Mouse (Mus musculus) hindbrain, embryonic 16.5 days (tissue): ENCODE measurements at regions not wholly inside any gene's neighbourhood (a gene's known extent, or its start where the extent isn't known, plus 50 kb on each side); places are given as distances from the start of the nearest gene placed in this dataset.
A peak's percentile ranks its signal among the peaks of the same experiment; 100 is the strongest.
"Not testable (repeated sequence)": the region's sequence is repeated elsewhere in the genome, so short reads cannot be mapped to it uniquely, and the experiment has no call there.

ENCODE experiments used
- ATAC-seq: fragments of 200-750 bp; cut with Nextera tagmentation; 2 replicates; pipeline ENCODE4 v1.8.0; 2017; ENCODE audit warnings: moderate TSS enrichment, moderate library complexity
- H3K27ac ChIP-seq: fragments of 300-500 bp; sonication (generic); 2 replicates; pipeline ENCODE4 v1.5.1; 2014; ENCODE audit warnings: low read depth, mild to moderate bottlenecking, control low read depth, low read length, moderate library complexity
- H3K27me3 ChIP-seq: fragments of 300-500 bp; sonication (generic); replicated peaks from 2 replicates; pipeline ENCODE4 v1.6.1; 2014; ENCODE audit warnings: low read length; ENCODE audit not compliant: control insufficient read depth, insufficient read depth
- H3K36me3 ChIP-seq: fragments of 300-500 bp; sonication (generic); 2 replicates; pipeline ENCODE4 v1.6.1; 2014; ENCODE audit warnings: mild to moderate bottlenecking, low read length, moderate library complexity, mixed read lengths; ENCODE audit not compliant: control insufficient read depth, insufficient read depth
- H3K4me1 ChIP-seq: fragments of 300-500 bp; sonication (generic); 2 replicates; pipeline ENCODE4 v1.6.1; 2014; ENCODE audit warnings: low read depth, low read length; ENCODE audit not compliant: control insufficient read depth, insufficient read depth
- H3K4me2 ChIP-seq: fragments of 300-500 bp; sonication (generic); 2 replicates; pipeline ENCODE4 v1.6.1; 2014; ENCODE audit warnings: mild to moderate bottlenecking, low read length, control low read depth, moderate library complexity
- H3K4me3 ChIP-seq: fragments of 300-500 bp; sonication (generic); 2 replicates; pipeline ENCODE4 v1.5.1; 2014; ENCODE audit warnings: mild to moderate bottlenecking, low read length, control low read depth, moderate library complexity
- H3K9ac ChIP-seq: fragments of 300-500 bp; sonication (generic); 2 replicates; pipeline ENCODE4 v1.6.1; 2014; ENCODE audit warnings: low read depth, mild to moderate bottlenecking, control low read depth, low read length, moderate library complexity
- H3K9me3 ChIP-seq: fragments of 300-500 bp; sonication (generic); 2 replicates; pipeline ENCODE4 v1.6.1; 2014; ENCODE audit warnings: mild to moderate bottlenecking, low read length, moderate library complexity; ENCODE audit not compliant: control insufficient read depth
- WGBS: fragments of 180-500 bp; shearing (Covaris S2); extraction: QIAGEN DNeasy Blood & Tissue Kit; methylation state at CpG from one replicate; pipeline ENCODE4 v1.1.7; 2014; 5-methylcytosine and 5-hydroxymethylcytosine counted together

- no peak overlapping the region for H3K9ac ChIP-seq
- 93% methylated on average over 2 of the region's 2 CpGs for WGBS
- no peak for ATAC-seq
Observed at GRCm38 (mm10) chr17:82674593-82674992, 540.5 kb upstream of the Pkdcc start.

DNA sequence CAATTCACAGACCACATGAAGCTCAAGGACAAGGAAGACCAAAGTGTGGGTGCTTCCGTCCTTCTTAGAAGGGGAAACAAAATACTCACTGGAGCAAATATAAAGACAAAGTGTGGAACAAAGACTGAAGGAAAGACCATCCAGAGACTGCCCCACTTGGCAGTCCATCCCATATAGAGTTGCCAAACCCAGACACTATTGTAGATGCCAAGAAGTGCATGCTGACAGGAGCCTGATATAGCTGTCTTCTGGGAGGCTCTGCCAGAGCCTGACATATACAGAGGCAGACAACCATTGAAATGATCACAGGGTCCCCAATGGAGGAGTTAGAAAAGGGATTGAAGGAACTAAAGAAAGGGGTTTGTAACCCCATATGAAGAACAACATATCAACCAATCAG, 548.5 kb upstream of the Pkdcc start:
- H3K4me1 ChIP-seq, H3K27ac ChIP-seq, H3K27me3 ChIP-seq, H3K9me3 ChIP-seq, H3K4me2 ChIP-seq, H3K9ac ChIP-seq, H3K36me3 ChIP-seq, H3K4me3 ChIP-seq: not testable (repeated sequence)
- WGBS, result 63% methylated on average over 1 of the region's 1 CpGs
- ATAC-seq, result peak; percentile 72; the same call in 1 of the 2 replicates

More at GRCm38 (mm10) chr17:82674593-82674992, 540.5 kb upstream of the Pkdcc start:
- no peak overlapping the region for H3K27ac ChIP-seq
- H3K36me3 ChIP-seq, result no peaks in the 10 kb centered on the region
- H3K9me3 ChIP-seq, result no peaks in the 10 kb centered on the region
- H3K4me2 ChIP-seq, result no peak overlapping the region
- no peaks in the 10 kb centered on the region for H3K4me1 ChIP-seq
- H3K4me3 ChIP-seq, result no peak overlapping the region
- no peaks in the 10 kb centered on the region for H3K27me3 ChIP-seq

GRCm38 (mm10) chr17:82664352-82664751, 550.7 kb upstream of the Pkdcc start:
- WGBS, result 88% methylated on average over 6 of the region's 6 CpGs

GRCm38 (mm10) chr17:82636459-82637189, 578.5 kb upstream of the Pkdcc start:
- no peak overlapping the region for H3K9ac ChIP-seq
- H3K27me3 ChIP-seq, result no peaks in the 10 kb centered on the region
- no peak overlapping the region for H3K27ac ChIP-seq
- no peaks in the 10 kb centered on the region for H3K4me1 ChIP-seq
- no peaks in the 10 kb centered on the region for H3K36me3 ChIP-seq
- no peak for ATAC-seq
- H3K4me2 ChIP-seq, result no peak overlapping the region
- WGBS, result 83% methylated on average over 1 of the region's 1 CpGs
- no peaks in the 10 kb centered on the region for H3K9me3 ChIP-seq
- H3K4me3 ChIP-seq, result no peak overlapping the region

More at GRCm38 (mm10) chr17:82664352-82664751, 550.7 kb upstream of the Pkdcc start:
- H3K4me3 ChIP-seq, result no peak overlapping the region
- H3K27me3 ChIP-seq, result no peaks in the 10 kb centered on the region
- H3K9me3 ChIP-seq, result no peaks in the 10 kb centered on the region
- H3K36me3 ChIP-seq, result no peaks in the 10 kb centered on the region
- H3K27ac ChIP-seq, result no peak overlapping the region
- no peak overlapping the region for H3K4me2 ChIP-seq
- no peak overlapping the region for H3K9ac ChIP-seq
- no peak for ATAC-seq
- H3K4me1 ChIP-seq, result no peaks in the 10 kb centered on the region

GRCm38 (mm10) chr17:82635849-82636248, 579.2 kb upstream of the Pkdcc start:
- H3K4me2 ChIP-seq, result no peak overlapping the region
- ATAC-seq, result no peak
- no peak overlapping the region for H3K4me3 ChIP-seq
- H3K36me3 ChIP-seq, result no peaks in the 10 kb centered on the region
- 85% methylated on average over 4 of the region's 4 CpGs for WGBS
- H3K27ac ChIP-seq, result no peak overlapping the region
- no peaks in the 10 kb centered on the region for H3K4me1 ChIP-seq
- no peak overlapping the region for H3K9ac ChIP-seq
- H3K27me3 ChIP-seq, result no peaks in the 10 kb centered on the region
- no peaks in the 10 kb centered on the region for H3K9me3 ChIP-seq

- ATAC-seq, result no peak
- Histone ChIP-seq H3K9ac (no peak overlapping the region), H3K27me3 (no peaks in the 10 kb centered on the region), H3K4me3 (no peak overlapping the region), H3K9me3 (no peaks in the 10 kb centered on the region), H3K27ac (no peak overlapping the region), H3K36me3 (no peaks in the 10 kb centered on the region), H3K4me1 (no peaks in the 10 kb centered on the region), H3K4me2 (no peak overlapping the region)
- WGBS, result 67% methylated on average over 3 of the region's 3 CpGs
Observed at GRCm38 (mm10) chr17:82606642-82607175, 608.4 kb upstream of the Pkdcc start.

DNA sequence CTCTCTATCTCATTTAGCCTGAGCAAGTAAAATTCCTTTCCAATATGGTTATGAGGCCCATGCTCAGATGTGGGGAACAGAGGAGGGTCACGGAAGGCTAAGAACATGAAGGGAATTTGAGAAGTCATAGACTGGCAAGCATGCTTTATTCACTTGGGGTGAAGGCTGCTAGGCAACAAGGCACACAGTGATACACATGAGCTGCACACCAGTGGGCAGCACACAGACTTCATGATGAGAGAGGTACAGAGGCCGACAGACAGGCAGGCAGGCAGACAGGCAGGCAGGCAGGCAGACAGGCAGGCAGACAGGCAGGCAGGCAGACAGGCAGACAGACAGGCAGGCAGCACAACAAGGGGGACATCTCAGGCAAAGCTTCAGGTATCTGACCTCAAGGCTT, 631.3 kb upstream of the Pkdcc start:
- Histone ChIP-seq H3K36me3 (no peaks in the 10 kb centered on the region), H3K27me3 (no peaks in the 10 kb centered on the region), H3K9me3 (no peaks in the 10 kb centered on the region), H3K4me3 (no peak overlapping the region), H3K27ac (no peak overlapping the region), H3K4me2 (no peak overlapping the region), H3K4me1 (no peaks in the 10 kb centered on the region), H3K9ac (no peak overlapping the region)
- no peak for ATAC-seq
- WGBS, result 43% methylated on average over 2 of the region's 2 CpGs

DNA sequence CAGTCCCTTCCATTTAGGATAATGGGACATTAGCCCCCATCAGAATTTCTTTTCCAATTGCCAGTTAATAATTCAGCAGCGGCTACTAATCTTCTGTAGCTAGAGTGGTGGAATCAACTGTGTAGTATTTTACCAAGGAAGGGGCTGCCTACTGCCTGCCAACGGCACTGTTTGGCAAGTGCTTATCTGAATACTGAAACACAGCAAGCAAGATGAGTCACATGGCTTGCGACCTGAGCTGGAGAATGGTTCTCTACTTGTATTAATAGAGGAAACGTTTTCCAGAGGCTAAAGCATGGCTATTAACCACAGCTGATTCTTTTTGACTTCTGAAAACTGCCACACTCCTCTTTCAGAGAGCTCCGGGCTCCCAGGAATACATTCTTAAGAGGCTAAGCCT, 681.6 kb upstream of the Pkdcc start:
- no peaks in the 10 kb centered on the region for H3K4me1 ChIP-seq
- ATAC-seq, result no peak
- 79% methylated on average over 5 of the region's 5 CpGs for WGBS

GRCm38 (mm10) chr17:82518129-82518528, 697.0 kb upstream of the Pkdcc start:
- Histone ChIP-seq H3K9me3 (no peaks in the 10 kb centered on the region), H3K36me3 (no peaks in the 10 kb centered on the region), H3K4me1 (no peaks in the 10 kb centered on the region), H3K4me2 (no peak overlapping the region), H3K4me3 (no peak overlapping the region), H3K27me3 (no peaks in the 10 kb centered on the region), H3K9ac (no peak overlapping the region), H3K27ac (no peak overlapping the region)
- ATAC-seq, result no peak

More for the DNA sequence above, 681.6 kb upstream of the Pkdcc start:
- Histone ChIP-seq H3K27me3 (no peaks in the 10 kb centered on the region), H3K9ac (no peak overlapping the region), H3K4me2 (no peak overlapping the region), H3K27ac (no peak overlapping the region), H3K36me3 (no peaks in the 10 kb centered on the region), H3K9me3 (no peaks in the 10 kb centered on the region), H3K4me3 (no peak overlapping the region)
